Mouse (Mus musculus): ENCODE measurements around the gene Celf3.

- TF ChIP-seq TAL1 (IDR thresholded peaks at IDR 0.05; ENCODE audit: low read length) (no peak), GATA1 (IDR thresholded peaks at IDR 0.05; ENCODE audit: low read length) (no peak)
These were observed 24.1 kb downstream of the Celf3 start for GRCm38 (mm10) chr3:94502243-94502642.
